Mouse (Mus musculus) heart, adult 2 months (tissue): Measurements from ENCODE around the gene Gm10197.

Experiments
- CTCF ChIP-seq: fragments of 200-600 bp; IDR thresholded peaks from 2 replicates; pipeline ENCODE4 v1.8.1; 2022; ENCODE audit warnings: antibody characterized with exemption, mild to moderate bottlenecking, moderate library complexity
- EP300 ChIP-seq: fragments of 200-500 bp; IDR thresholded peaks from 2 replicates; pipeline ENCODE4 v1.6.1; 2011; ENCODE audit warnings: low read depth, low read length, control low read depth; ENCODE audit not compliant: insufficient read depth
- POLR2A ChIP-seq: fragments of 200-500 bp; IDR thresholded peaks from 2 replicates; pipeline ENCODE4 v1.6.1; 2011; ENCODE audit warnings: mild to moderate bottlenecking, low read depth, low read length, control low read depth; ENCODE audit not compliant: insufficient read depth

DNA sequence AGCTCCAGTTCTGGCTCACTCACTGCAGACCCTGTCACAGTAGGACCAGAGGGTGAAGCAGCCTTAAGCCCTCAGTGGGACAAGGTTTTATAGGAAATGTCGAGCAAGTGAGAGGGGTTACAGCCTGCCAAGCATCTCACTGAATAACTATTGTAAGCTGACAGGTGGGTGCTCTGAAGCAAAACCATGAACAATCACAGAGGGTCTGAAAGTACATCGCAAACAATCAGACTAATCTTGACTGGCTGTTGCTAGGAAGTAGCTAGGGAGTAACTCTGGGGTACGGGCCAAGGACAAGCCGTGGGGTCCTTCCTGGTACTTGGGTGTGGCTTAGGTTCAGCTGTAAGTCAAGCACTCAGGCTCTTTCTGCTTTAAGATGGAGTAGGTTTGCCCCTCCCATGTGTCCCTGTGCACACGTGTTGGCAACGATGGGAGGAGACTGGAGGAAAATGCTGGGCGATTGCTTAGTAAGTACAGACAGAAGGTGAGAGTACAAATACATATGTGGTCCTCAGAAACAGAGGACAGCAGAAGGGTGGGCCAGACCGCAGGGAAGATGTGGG is 21.3 kb upstream of the Gm10197 start:
- TF ChIP-seq POLR2A, result no peak
- TF ChIP-seq CTCF, result no peak
- no peak for TF ChIP-seq EP300
